Mouse (Mus musculus): ENCODE measurements around the gene Ccne1. TPM values are rescaled to one million over a fixed set of nuclear protein-coding genes. Genes with fewer than 3 reads are reported as not detected.
A peak's percentile ranks its signal among the peaks of the same experiment; 100 is the strongest.
"Not testable (repeated sequence)": the region's sequence is repeated elsewhere in the genome, so short reads cannot be mapped to it uniquely, and the experiment has no call there.

Ccne1 gene
- polyA plus RNA-seq, 1 experiment from 2014 or later, result 2.9 TPM

DNA sequence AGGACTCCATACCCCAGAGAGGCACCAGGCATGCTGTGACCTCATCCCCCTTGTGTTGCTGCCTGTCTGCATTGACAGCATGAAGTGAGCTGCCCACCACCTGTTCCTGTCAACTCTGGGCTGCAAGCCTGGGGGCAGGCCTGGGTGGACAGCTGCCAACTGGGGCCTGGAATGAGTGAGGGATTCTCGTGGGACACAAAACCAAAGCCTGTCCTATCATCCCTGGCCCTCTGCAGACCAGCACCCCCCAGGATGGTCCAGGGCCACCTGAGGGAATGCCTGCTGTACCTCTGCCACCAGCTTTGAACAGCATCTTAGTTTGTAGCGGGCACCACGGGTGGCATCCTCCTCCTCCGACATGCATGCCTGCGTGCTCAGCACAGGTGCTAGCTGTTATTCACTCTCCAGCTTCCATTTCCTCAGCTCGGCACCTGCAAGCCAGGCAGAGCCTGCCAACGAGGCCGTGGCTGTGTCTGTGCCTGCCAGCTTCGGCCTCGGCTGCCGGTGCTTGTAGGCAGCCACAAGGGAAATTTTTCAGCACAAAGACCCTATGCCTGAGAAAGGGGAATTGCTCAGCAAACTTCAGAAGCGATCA, 18.3 kb upstream of the Ccne1 start:
- no peaks in the 10 kb centered on the region for H3K9me3 ChIP-seq (ENCODE audit: low read length)
- H3K4me3 ChIP-seq (ENCODE audit: low read depth, low read length), result no peak overlapping the region
- DNase-seq (ENCODE audit: low spot score), result no peak
- no peak overlapping the region for H3K9ac ChIP-seq (replicated peaks; ENCODE audit: low read depth)
- no peak overlapping the region for H3K27ac ChIP-seq (ENCODE audit: low read length)
- H3K4me1 ChIP-seq (ENCODE audit: insufficient read depth, low read depth, low read length), result no peaks in the 10 kb centered on the region
- no peaks in the 10 kb centered on the region for H3K36me3 ChIP-seq (ENCODE audit: insufficient read depth, low read length)
- no peak overlapping the region for H3K4me2 ChIP-seq (replicated peaks; ENCODE audit: low read depth, low read length)
- 73% methylated on average over 12 of the region's 12 CpGs for WGBS
- ATAC-seq, result no peak
- H3K27me3 ChIP-seq (replicated peaks; ENCODE audit: insufficient read depth, low read length), result no peaks in the 10 kb centered on the region
- TF ChIP-seq CTCF (IDR thresholded peaks at IDR 0.05) (no peak), EP300 (IDR thresholded peaks at IDR 0.05) (no peak)

GRCm38 (mm10) chr7:38124164-38124563, 16.8 kb upstream of the Ccne1 start:
- not testable (repeated sequence) for H3K36me3 ChIP-seq (ENCODE audit: insufficient read depth, low read length); H3K4me2 ChIP-seq (replicated peaks; ENCODE audit: low read depth, low read length)

GRCm38 (mm10) chr7:38118594-38118993, 11.3 kb upstream of the Ccne1 start:
- TF ChIP-seq EP300 (IDR thresholded peaks at IDR 0.05), result no peak
- peak; percentile 17 for TF ChIP-seq CTCF (IDR thresholded peaks at IDR 0.05)
- 0% methylated on average over 1 of the region's 1 CpGs for WGBS
- no peaks in the 10 kb centered on the region for H3K9me3 ChIP-seq (ENCODE audit: low read length)

More at GRCm38 (mm10) chr7:38124164-38124563, 16.8 kb upstream of the Ccne1 start:
- not testable (repeated sequence) for H3K4me1 ChIP-seq (ENCODE audit: insufficient read depth, low read depth, low read length); DNase-seq (ENCODE audit: low spot score); H3K27me3 ChIP-seq (replicated peaks; ENCODE audit: insufficient read depth, low read length); H3K27ac ChIP-seq (ENCODE audit: low read length); ATAC-seq; H3K9me3 ChIP-seq (ENCODE audit: low read length); H3K4me3 ChIP-seq (ENCODE audit: low read depth, low read length); H3K9ac ChIP-seq (replicated peaks; ENCODE audit: low read depth)
- 78% methylated on average over 2 of the region's 2 CpGs for WGBS

GRCm38 (mm10) chr7:38112451-38112850, 5.1 kb upstream of the Ccne1 start:
- Histone ChIP-seq H3K27ac (ENCODE audit: low read length) (no peak overlapping the region), H3K4me1 (ENCODE audit: insufficient read depth, low read depth, low read length) (peaks cover 5% of the 10 kb centered on the region; the same call in 1 of the 2 replicates), H3K27me3 (replicated peaks; ENCODE audit: insufficient read depth, low read length) (no peaks in the 10 kb centered on the region), H3K9ac (replicated peaks; ENCODE audit: low read depth) (no peak overlapping the region), H3K36me3 (ENCODE audit: insufficient read depth, low read length) (no peaks in the 10 kb centered on the region), H3K9me3 (ENCODE audit: low read length) (no peaks in the 10 kb centered on the region), H3K4me3 (ENCODE audit: low read depth, low read length) (no peak overlapping the region), H3K4me2 (replicated peaks; ENCODE audit: low read depth, low read length) (no peak overlapping the region)
- no peak for ATAC-seq
- WGBS, result 51% methylated on average over 9 of the region's 9 CpGs
- no peak for DNase-seq (ENCODE audit: low spot score)
- TF ChIP-seq CTCF (IDR thresholded peaks at IDR 0.05) (no peak), EP300 (IDR thresholded peaks at IDR 0.05) (no peak)

More at GRCm38 (mm10) chr7:38118594-38118993, 11.3 kb upstream of the Ccne1 start:
- DNase-seq (ENCODE audit: low spot score) (no peak), ATAC-seq (no peak)
- Histone ChIP-seq H3K27me3 (replicated peaks; ENCODE audit: insufficient read depth, low read length) (no peaks in the 10 kb centered on the region), H3K4me2 (replicated peaks; ENCODE audit: low read depth, low read length) (no peak overlapping the region), H3K4me3 (ENCODE audit: low read depth, low read length) (no peak overlapping the region), H3K36me3 (ENCODE audit: insufficient read depth, low read length) (no peaks in the 10 kb centered on the region), H3K4me1 (ENCODE audit: insufficient read depth, low read depth, low read length) (no peaks in the 10 kb centered on the region), H3K27ac (ENCODE audit: low read length) (no peak overlapping the region), H3K9ac (replicated peaks; ENCODE audit: low read depth) (no peak overlapping the region)

- ATAC-seq, result peak; percentile 75
- 20% methylated on average over 3 of the region's 3 CpGs for WGBS
These were observed 4.7 kb upstream of the Ccne1 start for GRCm38 (mm10) chr7:38111996-38112395.

DNA sequence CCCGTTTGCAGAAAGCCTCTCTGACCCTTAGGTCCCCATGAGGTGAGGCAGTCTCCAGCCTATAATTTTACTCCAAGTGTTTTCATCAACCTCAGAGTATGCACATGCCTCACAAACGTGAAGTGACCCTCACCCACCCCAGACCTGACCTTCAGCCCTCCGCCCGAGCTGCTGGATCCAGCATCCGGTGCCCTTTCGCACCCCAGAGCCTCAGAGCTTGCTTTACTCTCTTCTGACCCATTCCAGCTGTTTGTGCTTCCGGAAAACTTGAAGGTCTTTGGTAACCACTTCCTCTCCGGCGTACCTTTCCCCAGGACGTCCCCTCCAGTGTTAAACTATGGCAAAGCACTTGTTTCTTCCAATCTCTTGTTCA, 912 bp upstream of the Ccne1 start:
- Histone ChIP-seq H3K27ac (ENCODE audit: low read length) (no peak overlapping the region), H3K9me3 (ENCODE audit: low read length) (no peaks in the 10 kb centered on the region), H3K9ac (replicated peaks; ENCODE audit: low read depth) (no peak overlapping the region), H3K27me3 (replicated peaks; ENCODE audit: insufficient read depth, low read length) (no peaks in the 10 kb centered on the region), H3K4me3 (ENCODE audit: low read depth, low read length) (peak overlapping the region; percentile 69), H3K4me2 (replicated peaks; ENCODE audit: low read depth, low read length) (peak overlapping the region; percentile 100), H3K36me3 (ENCODE audit: insufficient read depth, low read length) (peaks cover 4% of the 10 kb centered on the region; the same call in 1 of the 2 replicates), H3K4me1 (ENCODE audit: insufficient read depth, low read depth, low read length) (peaks cover 8% of the 10 kb centered on the region; the same call in 1 of the 2 replicates)
- no peak for DNase-seq (ENCODE audit: low spot score)
- 9% methylated on average over 10 of the region's 10 CpGs for WGBS
- no peak for ATAC-seq
- TF ChIP-seq EP300 (IDR thresholded peaks at IDR 0.05) (no peak), CTCF (IDR thresholded peaks at IDR 0.05) (no peak)

More at GRCm38 (mm10) chr7:38111996-38112395, 4.7 kb upstream of the Ccne1 start:
- H3K9ac ChIP-seq (replicated peaks; ENCODE audit: low read depth), result no peak overlapping the region
- no peaks in the 10 kb centered on the region for H3K27me3 ChIP-seq (replicated peaks; ENCODE audit: insufficient read depth, low read length)
- no peaks in the 10 kb centered on the region for H3K36me3 ChIP-seq (ENCODE audit: insufficient read depth, low read length)
- peak; percentile 96 for DNase-seq (ENCODE audit: low spot score)
- no peak overlapping the region for H3K4me3 ChIP-seq (ENCODE audit: low read depth, low read length)
- H3K9me3 ChIP-seq (ENCODE audit: low read length), result no peaks in the 10 kb centered on the region
- no peak overlapping the region for H3K4me2 ChIP-seq (replicated peaks; ENCODE audit: low read depth, low read length)
- TF ChIP-seq CTCF (IDR thresholded peaks at IDR 0.05) (no peak), EP300 (IDR thresholded peaks at IDR 0.05) (no peak)
- H3K4me1 ChIP-seq (ENCODE audit: insufficient read depth, low read depth, low read length), result peaks cover 5% of the 10 kb centered on the region; the same call in 1 of the 2 replicates
- H3K27ac ChIP-seq (ENCODE audit: low read length), result no peak overlapping the region
